Mouse (Mus musculus) stomach, postnatal 0 days (tissue): Measurements from ENCODE around the gene Car2.

Experiments
- CTCF ChIP-seq: IDR thresholded peaks from 2 replicates; pipeline ENCODE4 v1.5.1; 2016; ENCODE audit warnings: antibody characterized with exemption, low read depth, mild to moderate bottlenecking, moderate library complexity
- EP300 ChIP-seq: optimal IDR thresholded peaks from 2 replicates; pipeline ENCODE3; 2016; ENCODE audit warnings: antibody characterized with exemption

GRCm38 (mm10) chr3:14895333-14895732, 9.3 kb downstream of the Car2 start:
- TF ChIP-seq EP300, result no peak
- TF ChIP-seq CTCF, result no peak
